Mouse (Mus musculus) liver, postnatal 0 days (tissue): ENCODE measurements around the gene Lce1k.

Source experiments
- CTCF ChIP-seq: sonication (generic); IDR thresholded peaks from 2 replicates; pipeline ENCODE4 v1.5.1; 2016; ENCODE audit warnings: antibody characterized with exemption, low read depth
- EP300 ChIP-seq: IDR thresholded peaks from 2 replicates; pipeline ENCODE4 v1.6.1; 2016; ENCODE audit warnings: antibody characterized with exemption, low read depth, mild to moderate bottlenecking

- no peak for TF ChIP-seq CTCF
- TF ChIP-seq EP300 = no peak
Observed at GRCm38 (mm10) chr3:92851186-92851585, 43.5 kb upstream of the Lce1k start, which contains the start of gene Lce1l.
